Mouse (Mus musculus): ENCODE data around the gene Ahrr.

DNA sequence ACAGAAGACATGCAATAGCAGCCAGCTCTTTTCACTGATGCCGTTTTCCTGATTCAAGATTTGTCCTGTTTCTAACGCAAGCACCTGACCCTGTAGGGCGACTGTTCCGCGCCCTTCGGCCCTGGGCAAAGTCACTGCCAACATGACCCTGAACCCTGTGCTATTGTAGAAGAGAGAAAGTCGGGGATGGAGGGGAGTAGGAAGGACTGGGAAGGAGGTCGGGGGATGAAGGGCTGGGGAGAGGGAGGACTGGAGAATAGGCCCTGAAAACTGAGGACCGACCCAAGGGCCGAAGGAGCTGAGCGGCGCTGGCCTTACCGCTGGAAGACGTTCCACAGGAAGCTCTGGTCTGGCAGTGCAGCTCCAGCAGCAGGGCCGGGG, 24.6 kb upstream of the Ahrr start:
- no peak for TF ChIP-seq POLR2A (IDR thresholded peaks at IDR 0.05; ENCODE audit: borderline replicate concordance, extremely low read depth, insufficient read depth, insufficient read length, poor library complexity, severe bottlenecking)
- no peak for TF ChIP-seq CTCF (IDR thresholded peaks at IDR 0.05; ENCODE audit: borderline replicate concordance, extremely low read depth, insufficient read depth, insufficient read length)
